Mouse (Mus musculus): Measurements from ENCODE around the gene F11r. TPM values are rescaled to one million over a fixed set of nuclear protein-coding genes. Genes with fewer than 3 reads are reported as not detected.

The F11r gene
- polyA plus RNA-seq, 1 experiment from 2014 or later = 74.7 TPM

GRCm38 (mm10) chr1:171438014-171438670, 807 bp downstream of the F11r start:
- no peak for ATAC-seq (ENCODE audit: insufficient number of reproducible peaks, insufficient read depth, low FRiP score, low read depth)

GRCm38 (mm10) chr1:171439072-171439471, 1.7 kb downstream of the F11r start:
- Histone ChIP-seq H3K9ac (ENCODE audit: low read length) (peak overlapping the region; percentile 84), H3K4me3 (ENCODE audit: control insufficient read depth in 1 of 2, insufficient read depth in 1 of 2, low read depth in 1 of 2, low read length in 2 of 2) (peak overlapping the region; percentile 38 to 75), H3K36me3 (ENCODE audit: control insufficient read depth, insufficient read depth, low read length) (no peaks in the 10 kb centered on the region), H3K27me3 (ENCODE audit: control insufficient read depth, insufficient read depth, low read length) (no peaks in the 10 kb centered on the region), H3K9me3 (ENCODE audit: control insufficient read depth, low read length) (peaks cover 5% of the 10 kb centered on the region; the same call in 1 of the 2 replicates), H3K27ac (replicated peaks in 1 of 2; ENCODE audit: control insufficient read depth in 1 of 2, insufficient read depth in 1 of 2, low read depth in 2 of 2, low read length in 2 of 2) (peak overlapping the region; percentile 51 to 84), H3K4me2 (ENCODE audit: low read length) (peak overlapping the region; percentile 80), H3K4me1 (ENCODE audit: control insufficient read depth in 2 of 2, insufficient read depth in 2 of 2, low read length in 2 of 2) (peaks cover 29 to 38% of the 10 kb centered on the region in 2 experiments)
- ATAC-seq (ENCODE audit: insufficient number of reproducible peaks, insufficient read depth, low FRiP score, low read depth) = no peak
- 17% methylated on average over 8 of the region's 8 CpGs for WGBS

More at GRCm38 (mm10) chr1:171438014-171438670, 807 bp downstream of the F11r start:
- WGBS = under 1% methylated on average over 18 of the region's 18 CpGs
- Histone ChIP-seq H3K9me3 (ENCODE audit: control insufficient read depth, low read length) (no peaks in the 10 kb centered on the region), H3K36me3 (ENCODE audit: control insufficient read depth, insufficient read depth, low read length) (no peaks in the 10 kb centered on the region), H3K27ac (replicated peaks in 1 of 2; ENCODE audit: control insufficient read depth in 1 of 2, insufficient read depth in 1 of 2, low read depth in 2 of 2, low read length in 2 of 2) (peak overlapping the region; percentile 51 to 84), H3K4me2 (ENCODE audit: low read length) (peak overlapping the region; percentile 80), H3K4me1 (ENCODE audit: control insufficient read depth in 2 of 2, insufficient read depth in 2 of 2, low read length in 2 of 2) (peaks cover 29 to 38% of the 10 kb centered on the region in 2 experiments), H3K27me3 (ENCODE audit: control insufficient read depth, insufficient read depth, low read length) (no peaks in the 10 kb centered on the region), H3K4me3 (ENCODE audit: control insufficient read depth in 1 of 2, insufficient read depth in 1 of 2, low read depth in 1 of 2, low read length in 2 of 2) (peak overlapping the region; percentile 75 to 81), H3K9ac (ENCODE audit: low read length) (peak overlapping the region; percentile 84)

- peak overlapping the region; percentile 80 for H3K4me2 ChIP-seq (ENCODE audit: low read length)
- H3K4me3 ChIP-seq (ENCODE audit: control insufficient read depth in 1 of 2, insufficient read depth in 1 of 2, low read depth in 1 of 2, low read length in 2 of 2) = peak overlapping the region; percentile 10 to 75
- H3K36me3 ChIP-seq (ENCODE audit: control insufficient read depth, insufficient read depth, low read length) = no peaks in the 10 kb centered on the region
- H3K27me3 ChIP-seq (ENCODE audit: control insufficient read depth, insufficient read depth, low read length) = no peaks in the 10 kb centered on the region
- peak; percentile 48; the same call in 1 of the 2 replicates for ATAC-seq (ENCODE audit: insufficient number of reproducible peaks, insufficient read depth, low FRiP score, low read depth)
- H3K9ac ChIP-seq (ENCODE audit: low read length) = peak overlapping the region; percentile 84
- peaks cover 5% of the 10 kb centered on the region; the same call in 1 of the 2 replicates for H3K9me3 ChIP-seq (ENCODE audit: control insufficient read depth, low read length)
- H3K4me1 ChIP-seq (ENCODE audit: control insufficient read depth in 2 of 2, insufficient read depth in 2 of 2, low read length in 2 of 2) = peaks cover 29 to 38% of the 10 kb centered on the region in 2 experiments
- 35% methylated on average over 9 of the region's 9 CpGs for WGBS
- H3K27ac ChIP-seq (replicated peaks in 1 of 2; ENCODE audit: control insufficient read depth in 1 of 2, insufficient read depth in 1 of 2, low read depth in 2 of 2, low read length in 2 of 2) = peak overlapping the region; percentile 76 to 84
These were observed 2.8 kb downstream of the F11r start for GRCm38 (mm10) chr1:171440025-171440725.

GRCm38 (mm10) chr1:171441466-171442412, 4.4 kb downstream of the F11r start:
- H3K36me3 ChIP-seq (ENCODE audit: control insufficient read depth, insufficient read depth, low read length) = no peaks in the 10 kb centered on the region
- peak; percentile 32; the same call in 1 of the 2 replicates for ATAC-seq (ENCODE audit: insufficient number of reproducible peaks, insufficient read depth, low FRiP score, low read depth)
- H3K9ac ChIP-seq (ENCODE audit: low read length) = peak overlapping the region; percentile 42; the same call in 1 of the 2 replicates
- peaks cover 8% of the 10 kb centered on the region for H3K9me3 ChIP-seq (ENCODE audit: control insufficient read depth, low read length)
- H3K4me1 ChIP-seq (ENCODE audit: control insufficient read depth in 2 of 2, insufficient read depth in 2 of 2, low read length in 2 of 2) = peaks cover 29 to 43% of the 10 kb centered on the region in 2 experiments
- H3K4me3 ChIP-seq (ENCODE audit: control insufficient read depth in 1 of 2, insufficient read depth in 1 of 2, low read depth in 1 of 2, low read length in 2 of 2) = peak overlapping the region in 1 of 2 experiments; percentile 5; a peak in 1 of 4 replicates
- H3K4me2 ChIP-seq (ENCODE audit: low read length) = peak overlapping the region; percentile 80
- no peaks in the 10 kb centered on the region for H3K27me3 ChIP-seq (ENCODE audit: control insufficient read depth, insufficient read depth, low read length)
- WGBS = 47% methylated on average over 7 of the region's 7 CpGs
- H3K27ac ChIP-seq (replicated peaks in 1 of 2; ENCODE audit: control insufficient read depth in 1 of 2, insufficient read depth in 1 of 2, low read depth in 2 of 2, low read length in 2 of 2) = peak overlapping the region; percentile 81 to 84

GRCm38 (mm10) chr1:171442413-171442760, 5.1 kb downstream of the F11r start:
- H3K9ac ChIP-seq (ENCODE audit: low read length) = peak overlapping the region; percentile 38; the same call in 1 of the 2 replicates
- peak overlapping the region; percentile 80 for H3K4me2 ChIP-seq (ENCODE audit: low read length)
- peaks cover 8% of the 10 kb centered on the region for H3K9me3 ChIP-seq (ENCODE audit: control insufficient read depth, low read length)
- peak overlapping the region; percentile 81 to 84 for H3K27ac ChIP-seq (replicated peaks in 1 of 2; ENCODE audit: control insufficient read depth in 1 of 2, insufficient read depth in 1 of 2, low read depth in 2 of 2, low read length in 2 of 2)
- ATAC-seq (ENCODE audit: insufficient number of reproducible peaks, insufficient read depth, low FRiP score, low read depth) = no peak
- H3K4me3 ChIP-seq (ENCODE audit: control insufficient read depth in 1 of 2, insufficient read depth in 1 of 2, low read depth in 1 of 2, low read length in 2 of 2) = peak overlapping the region in 1 of 2 experiments; percentile 5; a peak in 1 of 4 replicates
- no peaks in the 10 kb centered on the region for H3K27me3 ChIP-seq (ENCODE audit: control insufficient read depth, insufficient read depth, low read length)
- no peaks in the 10 kb centered on the region for H3K36me3 ChIP-seq (ENCODE audit: control insufficient read depth, insufficient read depth, low read length)
- H3K4me1 ChIP-seq (ENCODE audit: control insufficient read depth in 2 of 2, insufficient read depth in 2 of 2, low read length in 2 of 2) = peaks cover 32 to 44% of the 10 kb centered on the region in 2 experiments
- 67% methylated on average over 8 of the region's 8 CpGs for WGBS

- Histone ChIP-seq H3K4me2 (ENCODE audit: low read length) (no peak overlapping the region), H3K4me1 (ENCODE audit: control insufficient read depth in 2 of 2, insufficient read depth in 2 of 2, low read length in 2 of 2) (peaks cover 26 to 44% of the 10 kb centered on the region in 2 experiments)
- 86% methylated on average over 5 of the region's 5 CpGs for WGBS
These were observed 7.7 kb downstream of the F11r start for GRCm38 (mm10) chr1:171445050-171445449.

GRCm38 (mm10) chr1:171446854-171447253, 9.5 kb downstream of the F11r start:
- H3K4me3 ChIP-seq (ENCODE audit: control insufficient read depth in 1 of 2, insufficient read depth in 1 of 2, low read depth in 1 of 2, low read length in 2 of 2) = no peak overlapping the region
- WGBS = 27% methylated on average over 7 of the region's 7 CpGs
- no peak overlapping the region; the same call in 1 of the 2 replicates for H3K9ac ChIP-seq (ENCODE audit: low read length)
- H3K9me3 ChIP-seq (ENCODE audit: control insufficient read depth, low read length) = peaks cover 8% of the 10 kb centered on the region
- H3K4me1 ChIP-seq (ENCODE audit: control insufficient read depth in 2 of 2, insufficient read depth in 2 of 2, low read length in 2 of 2) = peaks cover 12 to 29% of the 10 kb centered on the region in 2 experiments
- ATAC-seq (ENCODE audit: insufficient number of reproducible peaks, insufficient read depth, low FRiP score, low read depth) = no peak
- no peaks in the 10 kb centered on the region for H3K27me3 ChIP-seq (ENCODE audit: control insufficient read depth, insufficient read depth, low read length)
- no peaks in the 10 kb centered on the region for H3K36me3 ChIP-seq (ENCODE audit: control insufficient read depth, insufficient read depth, low read length)
- peak overlapping the region; percentile 40 for H3K4me2 ChIP-seq (ENCODE audit: low read length)
- H3K27ac ChIP-seq (replicated peaks in 1 of 2; ENCODE audit: control insufficient read depth in 1 of 2, insufficient read depth in 1 of 2, low read depth in 2 of 2, low read length in 2 of 2) = peak overlapping the region in 1 of 2 experiments; percentile 37; a peak in 1 of 4 replicates

More at GRCm38 (mm10) chr1:171445050-171445449, 7.7 kb downstream of the F11r start:
- Histone ChIP-seq H3K4me3 (ENCODE audit: control insufficient read depth in 1 of 2, insufficient read depth in 1 of 2, low read depth in 1 of 2, low read length in 2 of 2) (no peak overlapping the region), H3K9me3 (ENCODE audit: control insufficient read depth, low read length) (peaks cover 8% of the 10 kb centered on the region), H3K9ac (ENCODE audit: low read length) (no peak overlapping the region), H3K27ac (replicated peaks in 1 of 2; ENCODE audit: control insufficient read depth in 1 of 2, insufficient read depth in 1 of 2, low read depth in 2 of 2, low read length in 2 of 2) (no peak overlapping the region), H3K36me3 (ENCODE audit: control insufficient read depth, insufficient read depth, low read length) (no peaks in the 10 kb centered on the region), H3K27me3 (ENCODE audit: control insufficient read depth, insufficient read depth, low read length) (no peaks in the 10 kb centered on the region)
- ATAC-seq (ENCODE audit: insufficient number of reproducible peaks, insufficient read depth, low FRiP score, low read depth) = no peak

Measured in heart, embryonic 14.5 days (tissue).